8 mouse cellular contexts compared by ENCODE assay signal in genomic region chr7:51621694-51622145, GRCm38 (mm10). TPM values are rescaled to one million over a fixed set of nuclear protein-coding genes. Genes with fewer than 3 reads are reported as not detected.
DNase-seq lines count a peak whose midpoint lies in the region; ATAC-seq lines count a peak whose summit lies in the region.

TSS of gene Slc17a6 (plus strand) at chr7:51622006.

- ATAC-seq in forebrain, embryonic 16.5 days, result peak; percentile 22
- ATAC-seq in hindbrain, embryonic 12.5 days (ENCODE audit: low FRiP score), result peak; percentile 32
- ATAC-seq in midbrain, embryonic 13.5 days, result peak; percentile 70

- H3K27ac ChIP-seq in forebrain, embryonic 16.5 days (ENCODE audit: low read length), result peak within 1 kb of the TSS; percentile 91
- H3K27ac ChIP-seq in hindbrain, embryonic 12.5 days, result peak within 1 kb of the TSS; percentile 95
- peak within 1 kb of the TSS; percentile 92 for H3K27ac ChIP-seq in midbrain, embryonic 13.5 days

- peaks cover 10% of the 10 kb centered on the region for H3K27me3 ChIP-seq in forebrain, embryonic 16.5 days (replicated peaks; ENCODE audit: control insufficient read depth, insufficient read depth, low read length)
- peaks cover 55% of the 10 kb centered on the region for H3K27me3 ChIP-seq in hindbrain, embryonic 12.5 days
- peaks cover 53% of the 10 kb centered on the region for H3K27me3 ChIP-seq in midbrain, embryonic 13.5 days

- peak within 1 kb of the TSS; percentile 50 for H3K4me3 ChIP-seq in forebrain, embryonic 16.5 days (replicated peaks; ENCODE audit: low read length)
- H3K4me3 ChIP-seq in hindbrain, embryonic 12.5 days, result peak within 1 kb of the TSS; percentile 36
- peak within 1 kb of the TSS; percentile 47 for H3K4me3 ChIP-seq in midbrain, embryonic 13.5 days (replicated peaks)

- no peaks in the 10 kb centered on the region for H3K36me3 ChIP-seq in forebrain, embryonic 16.5 days (ENCODE audit: control insufficient read depth, insufficient read depth)
- H3K36me3 ChIP-seq in hindbrain, embryonic 12.5 days, result no peaks in the 10 kb centered on the region
- H3K36me3 ChIP-seq in midbrain, embryonic 13.5 days, result no peaks in the 10 kb centered on the region

- peaks cover 16% of the 10 kb centered on the region for H3K4me1 ChIP-seq in forebrain, embryonic 16.5 days (replicated peaks; ENCODE audit: control insufficient read depth, insufficient read depth, low read length)
- H3K4me1 ChIP-seq in hindbrain, embryonic 12.5 days, result peaks cover under 1% of the 10 kb centered on the region; the same call in 1 of the 2 replicates
- peaks cover 16% of the 10 kb centered on the region for H3K4me1 ChIP-seq in midbrain, embryonic 13.5 days (replicated peaks)

- peak within 1 kb of the TSS; percentile 57 for H3K4me2 ChIP-seq in forebrain, embryonic 16.5 days (ENCODE audit: low read length)
- peak within 1 kb of the TSS; percentile 38 for H3K4me2 ChIP-seq in hindbrain, embryonic 12.5 days (replicated peaks)
- H3K4me2 ChIP-seq in midbrain, embryonic 13.5 days (replicated peaks), result peak within 1 kb of the TSS; percentile 51

- H3K9ac ChIP-seq in forebrain, embryonic 16.5 days (replicated peaks; ENCODE audit: low read depth, low read length), result peak within 1 kb of the TSS; percentile 70
- peak within 1 kb of the TSS; percentile 67 for H3K9ac ChIP-seq in hindbrain, embryonic 12.5 days
- peak within 1 kb of the TSS; percentile 70 for H3K9ac ChIP-seq in midbrain, embryonic 13.5 days (replicated peaks)

- under 1% methylated on average over 23 of the region's 23 CpGs for whole genome bisulfite sequencing in forebrain, embryonic 16.5 days
- WGBS in hindbrain, embryonic 12.5 days, result under 1% methylated on average over 23 of the region's 23 CpGs
- WGBS in midbrain, embryonic 13.5 days, result under 1% methylated on average over 23 of the region's 23 CpGs

- peak; percentile 46 to 62 for DNase-seq in right cerebral cortex, adult 2 months (ENCODE audit: low spot score in 2 of 2)
- no peak for DNase-seq in right cerebral cortex, adult 18-20 months
- peak; percentile 16 for DNase-seq in cerebellum, adult 8-10 months
- DNase-seq in layer of hippocampus, postnatal 36 days, result peak in 1 of 2 experiments; percentile 39
- DNase-seq in thymus, postnatal 4 days, result peak; percentile 33

- no peaks in the 10 kb centered on the region for H3K9me3 ChIP-seq in forebrain, embryonic 16.5 days (ENCODE audit: control insufficient read depth, low read length)
- no peaks in the 10 kb centered on the region for H3K9me3 ChIP-seq in hindbrain, embryonic 12.5 days (replicated peaks)
- no peaks in the 10 kb centered on the region for H3K9me3 ChIP-seq in midbrain, embryonic 13.5 days

RNA-seq across cellular contexts. Expression of gene Slc17a6, which starts in this region (rescaled TPM):
- 40.5 and 52.7 TPM in 2 replicates for polyA plus RNA-seq in forebrain, embryonic 16.5 days (2015; fragmentation: Nextera tagmentation; extraction: Ambion mirVana)
- 41.6 and 48.1 TPM in 2 replicates for polyA plus RNA-seq in hindbrain, embryonic 12.5 days (2016; fragmentation: Nextera tagmentation; extraction: Ambion mirVana)
- total RNA-seq in layer of hippocampus, postnatal 36 days (2021), result 10 to 100 TPM; 14.1 to 15.1 TPM
- polyA plus RNA-seq in midbrain, embryonic 13.5 days (2015; fragmentation: Nextera tagmentation; extraction: Ambion mirVana), result 76.8 and 92.2 TPM in 2 replicates
